Mouse (Mus musculus) heart, adult 9 months (tissue): ENCODE data around the gene Hist1h2bn.
"Not testable (repeated sequence)": the region's sequence is repeated elsewhere in the genome, so short reads cannot be mapped to it uniquely, and the experiment has no call there.

Experiments used
- DNase-seq, 2 experiments: peaks; one replicate each; pipeline ENCODE4 v3.0.0; 2022; ENCODE audit warnings: low spot score in 2 of 2

Gene Hist1h2bn

GRCm38 (mm10) chr13:21727948-21728572 lies 25.9 kb upstream of the Hist1h2bn start:
- no peak for DNase-seq

- DNase-seq, result no peak
Observed at GRCm38 (mm10) chr13:21729544-21729943, 24.4 kb upstream of the Hist1h2bn start.

GRCm38 (mm10) chr13:21733466-21733865 lies 20.5 kb upstream of the Hist1h2bn start:
- no peak for DNase-seq

DNA sequence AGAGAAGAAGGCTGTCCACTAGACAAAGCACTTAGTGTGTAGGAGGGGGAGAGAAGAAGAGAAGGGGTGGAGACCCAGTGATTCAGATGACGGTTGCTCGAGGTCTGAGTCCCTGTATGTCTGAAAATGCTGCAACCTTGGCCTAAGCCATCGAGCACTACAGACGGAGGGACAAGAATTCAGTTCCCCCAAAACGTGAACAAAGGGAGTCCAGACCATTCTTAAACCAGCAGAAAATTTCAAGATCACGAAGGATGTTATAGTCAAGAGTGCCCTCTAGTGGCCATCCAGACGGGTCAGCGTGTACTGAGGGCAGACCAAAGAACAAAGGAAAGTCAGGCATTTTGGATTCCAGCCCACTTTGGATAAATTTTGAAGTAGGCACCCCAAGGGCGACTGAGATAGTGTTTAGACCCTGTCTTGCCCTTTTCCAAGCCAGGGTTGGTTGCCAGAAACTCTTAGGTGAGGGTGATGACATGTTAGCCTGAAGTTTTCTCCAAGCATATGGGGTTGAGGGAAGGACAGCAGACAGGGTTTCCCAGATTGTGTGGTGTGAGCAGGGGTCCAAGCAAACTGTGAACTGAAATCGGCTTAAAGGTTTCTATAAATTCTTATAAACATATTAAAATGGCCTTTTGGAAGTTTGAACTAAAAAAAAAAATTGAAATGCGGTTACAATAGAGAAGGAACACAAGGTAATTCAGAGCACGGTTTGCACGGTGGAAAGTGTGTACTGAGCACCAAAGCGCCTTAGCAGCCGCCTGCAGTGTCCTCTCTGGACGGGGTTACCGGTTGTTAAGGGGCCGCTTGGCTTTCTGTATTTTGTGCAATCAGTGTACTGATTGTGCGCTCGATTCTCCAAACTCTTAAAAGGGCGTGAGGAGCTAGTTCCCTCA lies 19.7 kb upstream of the Hist1h2bn start:
- DNase-seq, result peak; percentile 76 to 82

DNA sequence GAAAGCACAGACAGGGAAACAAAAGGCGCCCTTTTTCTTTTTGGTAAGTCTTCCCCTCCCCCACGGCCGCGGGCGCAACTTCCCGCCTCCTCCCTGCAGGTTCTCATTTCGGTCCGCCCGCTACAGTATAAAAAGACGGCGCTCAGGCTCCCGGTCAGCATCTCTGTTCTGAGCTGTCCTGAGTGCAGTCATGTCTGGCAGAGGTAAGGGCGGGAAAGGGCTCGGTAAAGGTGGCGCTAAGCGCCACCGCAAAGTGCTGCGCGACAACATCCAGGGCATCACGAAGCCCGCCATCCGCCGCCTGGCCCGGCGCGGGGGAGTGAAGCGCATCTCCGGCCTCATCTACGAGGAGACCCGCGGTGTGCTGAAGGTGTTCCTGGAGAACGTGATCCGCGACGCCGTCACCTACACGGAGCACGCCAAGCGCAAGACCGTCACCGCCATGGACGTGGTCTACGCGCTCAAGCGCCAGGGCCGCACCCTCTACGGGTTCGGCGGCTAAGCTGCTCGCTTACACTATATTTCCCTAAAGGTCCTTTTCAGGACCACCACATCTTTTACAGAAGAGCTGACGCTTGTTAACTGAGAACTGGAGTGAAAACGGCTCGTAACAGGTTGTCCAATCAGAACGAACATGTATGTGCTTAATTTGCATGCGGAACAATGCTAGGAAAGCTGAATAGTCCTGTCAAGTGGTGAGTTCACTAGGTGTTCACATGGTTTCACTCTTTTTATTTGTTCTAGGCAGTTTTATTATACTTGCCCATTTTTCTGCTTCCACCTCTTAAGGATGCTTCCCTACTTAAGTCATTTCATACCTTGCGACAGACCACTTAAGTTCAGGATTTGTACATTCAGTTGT lies 18.8 kb upstream of the Hist1h2bn start, which contains the start of gene Hist1h4j:
Gene Hist1h4j, plus strand, starts transcription at position 159 of the 862 bp plus-strand sequence.
- peak; percentile 39 to 61 for DNase-seq

DNA sequence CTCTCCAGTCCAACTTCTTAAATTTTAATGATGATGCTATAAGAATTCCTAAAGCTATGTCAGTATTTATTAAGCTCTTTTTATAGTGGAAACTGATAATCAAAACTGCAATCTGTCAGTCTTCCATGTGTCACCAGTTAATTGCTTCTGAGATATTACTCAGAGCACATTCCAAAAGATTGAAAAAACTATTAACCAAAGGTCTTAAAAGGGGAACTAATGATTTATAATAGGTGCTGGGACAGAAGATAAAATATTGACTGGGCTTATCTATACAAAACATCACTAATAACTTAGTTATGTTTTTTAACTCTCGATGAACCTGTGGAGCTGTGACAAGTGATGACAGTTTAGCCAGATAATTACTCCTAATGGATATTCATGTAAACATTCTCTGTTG lies 8.9 kb upstream of the Hist1h2bn start:
- DNase-seq, result no peak

- DNase-seq, result no peak
Observed at GRCm38 (mm10) chr13:21749387-21750158, 4.3 kb upstream of the Hist1h2bn start.

GRCm38 (mm10) chr13:21750159-21751017 lies 3.5 kb upstream of the Hist1h2bn start, which contains the start of gene Hist1h4k:
TSS of gene Hist1h4k (minus strand) at chr13:21750505.
- DNase-seq, result peak; percentile 79 to 86

- no peak for DNase-seq
Observed at GRCm38 (mm10) chr13:21751417-21751816, 2.5 kb upstream of the Hist1h2bn start.

GRCm38 (mm10) chr13:21751827-21752226 lies 2.1 kb upstream of the Hist1h2bn start:
- DNase-seq, result no peak

DNA sequence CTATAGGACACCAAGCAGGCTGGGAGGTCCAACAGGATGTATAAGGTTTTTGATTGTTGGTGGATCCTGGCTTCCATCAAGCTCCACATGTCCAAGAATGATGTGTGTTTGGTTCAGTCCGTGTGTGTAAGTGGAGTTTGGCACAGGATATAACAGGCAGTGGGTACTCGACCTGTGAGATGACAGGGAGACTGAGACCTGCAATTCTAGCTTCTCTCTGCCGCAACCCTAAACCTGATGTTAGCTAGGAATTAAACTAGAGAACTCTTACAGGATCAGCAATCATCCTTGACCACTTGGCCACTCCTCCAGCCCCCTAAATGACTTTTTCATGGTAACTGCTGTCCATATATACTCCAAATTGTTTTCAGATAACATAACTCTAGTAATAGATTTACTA lies 1.6 kb upstream of the Hist1h2bn start:
- DNase-seq, result no peak

DNA sequence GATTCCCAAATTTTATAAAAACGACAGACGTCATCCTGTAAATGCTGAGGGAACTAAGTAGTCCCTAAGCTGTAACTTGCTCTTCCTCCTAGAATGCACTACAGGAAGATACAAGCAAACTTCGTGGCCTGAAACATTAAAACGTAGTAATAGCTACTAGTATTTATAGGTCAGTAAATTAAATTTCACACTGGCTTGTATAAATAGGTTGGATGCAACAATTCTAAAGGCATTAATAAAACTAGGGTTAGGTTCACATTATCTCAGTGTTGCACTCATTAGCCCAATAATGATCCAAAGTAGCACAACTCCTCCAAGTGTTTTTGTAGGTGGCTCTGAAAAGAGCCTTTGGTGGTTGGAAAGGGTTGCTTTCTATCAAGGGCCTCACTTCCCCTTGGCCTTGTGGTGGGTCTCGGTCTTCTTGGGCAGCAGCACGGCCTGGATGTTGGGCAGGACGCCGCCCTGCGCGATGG lies 836 bp upstream of the Hist1h2bn start:
- no peak for DNase-seq

GRCm38 (mm10) chr13:21754294-21755001 lies 525 bp downstream of the Hist1h2bn start:
- DNase-seq, result not testable (repeated sequence)

GRCm38 (mm10) chr13:21755707-21756106 lies 1.8 kb downstream of the Hist1h2bn start:
- DNase-seq, result no peak

DNA sequence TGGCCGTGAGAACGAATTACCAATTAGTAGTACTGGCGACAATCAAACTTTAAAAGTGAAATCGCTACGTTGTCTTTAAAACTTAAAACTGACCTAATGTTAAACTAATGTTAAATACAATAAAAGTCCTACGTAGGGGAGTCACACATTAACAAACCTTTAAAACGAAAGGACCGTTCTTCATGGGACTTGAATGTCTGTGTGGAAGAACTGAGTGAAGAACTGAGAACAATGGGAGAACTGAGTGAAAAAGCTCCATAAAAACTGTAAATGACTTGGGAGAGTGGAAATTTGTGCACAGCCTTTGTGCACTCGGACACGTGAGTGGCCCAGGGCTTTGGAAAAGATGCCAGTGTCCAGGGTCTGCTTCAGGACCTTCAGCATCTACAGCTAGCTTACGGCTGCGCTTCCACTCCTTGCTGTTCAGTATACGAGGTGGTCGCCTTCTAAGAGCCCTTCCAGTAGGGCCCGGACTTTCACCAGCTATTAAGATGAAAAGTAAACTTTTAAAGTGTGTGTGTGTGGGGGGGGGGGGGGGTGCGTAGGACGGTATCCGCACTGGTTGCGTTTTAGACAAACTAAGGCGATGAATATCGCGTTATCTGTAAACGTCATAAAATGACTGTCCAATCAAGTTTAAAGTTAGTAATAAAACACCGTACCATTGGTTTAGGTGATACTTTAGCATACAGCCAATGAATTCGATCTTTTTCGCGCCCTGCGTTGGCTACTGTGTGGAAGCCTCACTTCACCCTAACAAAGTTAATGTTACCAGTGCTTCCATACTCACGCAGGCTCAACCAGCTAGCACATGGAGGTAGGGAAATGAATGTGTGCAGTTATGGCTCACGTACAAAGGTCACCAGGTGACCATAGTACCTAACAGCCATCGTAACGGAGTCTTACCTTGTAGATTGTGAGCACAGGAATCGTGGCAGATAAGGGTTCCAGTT lies 25.2 kb downstream of the Hist1h2bn start:
- peak; percentile 77 to 88 for DNase-seq

DNA sequence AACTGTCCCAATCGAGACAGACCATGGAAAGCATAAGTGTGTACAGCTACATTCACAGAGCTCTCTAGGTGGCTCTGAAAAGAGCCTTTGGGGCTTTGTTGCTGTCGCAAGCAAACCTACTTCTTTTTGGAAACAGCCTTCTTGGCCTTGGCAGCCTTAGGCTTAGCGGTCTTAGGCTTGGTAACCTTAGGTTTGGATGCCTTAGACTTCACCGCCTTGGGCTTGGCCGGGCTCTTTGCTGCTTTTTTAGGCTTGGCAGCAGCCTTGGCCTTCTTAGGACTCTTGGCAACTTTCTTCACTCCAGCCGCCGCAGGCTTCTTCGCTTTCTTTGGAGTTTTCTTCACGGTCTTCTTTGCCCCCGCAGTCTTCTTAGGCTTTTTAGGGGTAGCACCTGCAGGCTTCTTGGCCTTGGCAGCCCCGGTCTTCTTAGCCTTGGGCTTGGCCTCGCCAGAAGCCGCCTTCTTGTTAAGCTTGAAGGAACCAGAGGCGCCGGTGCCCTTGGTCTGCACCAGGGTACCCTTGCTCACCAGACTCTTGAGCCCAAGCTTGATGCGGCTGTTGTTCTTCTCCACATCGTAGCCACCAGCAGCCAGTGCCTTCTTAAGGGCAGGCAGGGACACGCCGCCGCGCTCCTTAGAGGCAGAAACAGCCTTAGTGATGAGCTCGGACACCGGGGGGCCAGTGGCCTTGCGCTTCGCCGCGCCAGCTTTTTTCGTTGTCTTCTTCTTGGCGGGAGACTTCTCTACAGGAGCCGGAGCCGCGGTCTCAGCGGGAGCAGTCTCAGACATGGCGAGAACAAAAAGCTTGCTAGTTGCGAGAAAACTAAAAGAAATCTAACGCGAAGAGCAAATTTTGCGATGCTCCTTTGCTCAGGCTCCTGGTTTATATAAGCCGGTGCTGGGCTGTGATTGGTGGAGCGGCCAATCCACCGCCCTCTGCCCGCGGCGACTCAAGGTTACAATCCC lies 26.1 kb downstream of the Hist1h2bn start, which contains the start of gene Hist1h1b:
Gene Hist1h1b, minus strand, starts transcription at position 859 of the 965 bp plus-strand sequence.
- peak; percentile 35 to 56 for DNase-seq

- DNase-seq, result no peak
Observed at GRCm38 (mm10) chr13:21781021-21781555, 27.2 kb downstream of the Hist1h2bn start.
